Mouse (Mus musculus): ENCODE measurements around the gene Ticam1.

GRCm38 (mm10) chr17:56257181-56257894, 19.2 kb downstream of the Ticam1 start:
- no peak for TF ChIP-seq CTCF (conservative IDR thresholded peaks at IDR 0.05; ENCODE audit: low read length)
- TF ChIP-seq NANOG (IDR thresholded peaks at IDR 0.05; ENCODE audit: borderline replicate concordance, low read length) = no peak
